Mouse (Mus musculus): ENCODE results near the gene B3galnt2. TPM values are rescaled to one million over a fixed set of nuclear protein-coding genes. Genes with fewer than 3 reads are reported as not detected.
"Not testable (repeated sequence)": the region's sequence is repeated elsewhere in the genome, so short reads cannot be mapped to it uniquely, and the experiment has no call there.

B3galnt2 gene
- total RNA-seq (2021), result 10 to 100 TPM; 19.8 to 22.2 TPM
- long read RNA-seq, experiment 1, transcript B3galnt2-201 (12 exons, 3,892 nt), result major isoform, 14 of 23 reads
- long read RNA-seq, experiment 1, partial matches to known transcripts, result 4 of 23 reads
- long read RNA-seq, experiment 1, other reads (novel, unspliced or antisense), result 5 of 23 reads
- long read RNA-seq, experiment 2, transcript B3galnt2-201 (12 exons, 3,892 nt), result major isoform, 37 of 73 reads
- long read RNA-seq, experiment 2, partial matches to known transcripts, result 11 of 73 reads
- long read RNA-seq, experiment 2, other reads (novel, unspliced or antisense), result 21 of 73 reads

DNA sequence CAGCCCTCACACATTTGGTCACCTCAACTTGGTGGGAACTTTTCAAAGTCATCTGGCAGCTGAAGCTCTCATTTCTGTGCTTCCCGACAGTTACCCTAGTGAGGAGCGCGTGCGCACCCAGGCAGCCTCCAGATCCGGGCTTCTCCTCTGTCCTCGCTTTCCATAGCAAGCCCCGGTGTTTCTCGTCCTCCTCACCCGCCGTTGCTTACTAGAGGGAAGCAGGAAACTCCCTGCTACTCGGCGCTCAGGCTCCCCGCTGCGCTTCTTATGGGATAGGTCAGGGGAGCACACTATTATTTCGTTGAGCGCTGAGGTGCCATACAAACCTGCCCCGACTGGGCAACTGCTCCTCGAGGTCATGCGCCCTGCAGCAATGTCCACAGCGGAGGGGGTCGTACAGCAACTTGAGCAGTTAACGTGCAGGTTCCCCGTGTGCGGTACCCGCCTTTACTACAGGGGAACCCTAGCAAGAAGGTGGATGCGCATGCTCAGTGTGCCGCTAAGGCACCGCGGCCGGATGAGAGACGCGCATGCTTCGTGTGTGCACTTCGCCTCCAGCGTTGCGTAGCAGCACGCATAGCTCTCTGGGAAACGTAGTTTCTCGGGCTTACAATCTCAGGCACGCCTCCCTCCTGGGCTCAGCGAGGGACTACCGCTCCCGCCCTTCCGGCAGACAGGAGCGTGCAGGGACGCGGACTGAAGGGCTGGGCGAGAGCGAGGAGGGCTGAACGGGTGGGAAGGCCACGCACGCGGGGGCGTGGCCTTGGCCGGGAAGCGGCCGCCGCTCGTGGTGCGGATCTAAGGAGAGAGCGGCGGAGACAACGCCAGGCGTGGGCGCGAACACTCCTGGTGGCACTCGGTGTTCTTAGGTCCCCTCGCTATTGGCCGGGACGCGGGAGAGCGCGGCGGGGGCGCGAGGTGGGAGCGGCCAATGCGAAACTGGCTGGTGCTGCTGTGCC, at the start of gene B3galnt2:
TSS of gene B3galnt2 (plus strand) at position 596 of the 959 bp plus-strand sequence.
- DNase-seq (ENCODE audit: low spot score in 2 of 2), result peak; percentile 83 to 85

DNA sequence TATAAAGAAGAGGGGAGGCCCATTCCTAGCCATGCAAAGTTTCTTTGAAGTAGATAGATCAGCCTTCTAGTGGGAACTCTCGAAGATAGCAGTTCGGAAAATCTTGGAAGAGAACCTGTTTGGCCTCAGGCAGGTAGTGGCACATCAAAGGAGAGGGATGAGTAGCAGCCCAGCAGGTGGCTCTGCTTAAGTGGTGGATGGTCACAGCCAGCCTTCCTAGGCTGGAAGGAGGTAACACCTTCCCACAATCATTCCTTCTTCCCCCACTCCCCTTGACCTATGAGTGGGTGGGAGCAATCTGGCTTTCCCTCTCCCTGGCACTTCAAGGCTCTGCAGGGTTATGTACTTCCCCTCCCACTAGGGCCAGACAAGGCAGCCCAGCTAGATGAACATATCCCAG, 42.9 kb upstream of the B3galnt2 start:
- no peak for DNase-seq (ENCODE audit: low spot score in 2 of 2)

GRCm38 (mm10) chr13:13919396-13919795, 34.9 kb upstream of the B3galnt2 start:
- no peak for DNase-seq (ENCODE audit: low spot score in 2 of 2)

GRCm38 (mm10) chr13:13922526-13922925, 31.7 kb upstream of the B3galnt2 start:
- no peak for DNase-seq (ENCODE audit: low spot score in 2 of 2)

- no peak for DNase-seq (ENCODE audit: low spot score in 2 of 2)
These were observed 24.3 kb upstream of the B3galnt2 start for GRCm38 (mm10) chr13:13929982-13930381.

DNA sequence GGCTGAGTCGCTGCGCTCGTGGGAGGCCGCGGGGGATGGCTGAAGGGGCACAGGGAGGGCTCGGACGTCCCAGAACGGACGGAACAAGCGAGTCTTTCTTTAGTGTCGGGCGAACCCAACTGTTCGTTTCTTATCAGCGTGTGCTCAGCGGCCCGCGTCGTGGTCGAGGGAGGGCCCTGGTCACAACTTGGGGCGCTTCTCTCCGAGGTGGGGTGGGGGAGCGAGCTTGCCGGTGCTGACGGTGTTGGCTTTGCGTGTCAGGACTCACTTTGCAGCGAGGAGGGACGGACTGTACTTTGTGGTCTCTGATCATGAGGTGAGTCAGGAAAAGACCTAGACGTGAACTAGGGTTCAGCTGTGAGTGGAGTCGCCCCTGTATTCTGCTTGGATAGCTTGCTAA, 662 bp downstream of the B3galnt2 start:
- peak in 1 of 2 experiments; percentile 51 for DNase-seq (ENCODE audit: low spot score in 2 of 2)

DNA sequence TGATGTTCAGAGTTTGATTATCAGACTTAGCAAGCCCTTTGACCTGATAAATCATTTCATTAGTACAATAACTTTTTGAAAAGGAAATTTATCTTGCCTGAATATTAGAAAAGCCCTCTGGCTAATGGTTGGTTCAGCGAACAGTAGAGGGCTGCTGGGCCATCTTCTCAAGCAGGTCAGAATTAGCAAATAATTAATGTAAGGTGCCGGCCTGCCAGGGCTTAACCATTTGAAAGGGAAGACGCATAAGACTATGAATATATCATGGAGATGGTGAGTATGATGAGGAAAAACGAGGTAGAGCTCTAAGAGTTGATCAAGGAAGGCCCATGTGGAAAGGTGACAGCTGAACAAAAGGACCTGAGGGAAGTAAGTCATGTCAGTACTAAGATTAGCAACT, 2.4 kb downstream of the B3galnt2 start:
- no peak for DNase-seq (ENCODE audit: low spot score in 2 of 2)

DNA sequence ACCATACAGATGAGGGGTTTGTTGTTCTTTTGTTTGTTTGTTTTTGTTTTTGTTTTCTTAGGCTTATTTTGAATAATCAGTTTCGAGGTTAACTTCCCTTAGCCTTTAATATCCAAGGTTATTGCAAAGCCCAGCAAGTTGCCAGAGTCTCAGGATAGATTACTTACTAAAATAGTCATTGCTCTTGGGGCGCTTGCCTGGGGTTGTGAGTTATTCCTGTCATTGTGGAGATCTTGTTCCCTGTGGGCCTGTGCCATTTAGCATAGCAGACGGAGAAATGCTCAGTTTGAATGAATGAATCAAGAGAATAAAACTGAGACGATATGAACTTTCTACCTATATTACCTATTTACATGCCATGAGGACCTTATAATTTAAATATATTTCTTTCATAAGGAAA, 5.9 kb downstream of the B3galnt2 start:
- no peak for DNase-seq (ENCODE audit: low spot score in 2 of 2)

- no peak for DNase-seq (ENCODE audit: low spot score in 2 of 2)
These were observed 6.8 kb downstream of the B3galnt2 start for GRCm38 (mm10) chr13:13961046-13961445.

GRCm38 (mm10) chr13:13965388-13965964, 11.2 kb downstream of the B3galnt2 start:
- DNase-seq (ENCODE audit: low spot score in 2 of 2), result no peak

GRCm38 (mm10) chr13:13966172-13966571, 11.9 kb downstream of the B3galnt2 start:
- no peak for DNase-seq (ENCODE audit: low spot score in 2 of 2)

DNA sequence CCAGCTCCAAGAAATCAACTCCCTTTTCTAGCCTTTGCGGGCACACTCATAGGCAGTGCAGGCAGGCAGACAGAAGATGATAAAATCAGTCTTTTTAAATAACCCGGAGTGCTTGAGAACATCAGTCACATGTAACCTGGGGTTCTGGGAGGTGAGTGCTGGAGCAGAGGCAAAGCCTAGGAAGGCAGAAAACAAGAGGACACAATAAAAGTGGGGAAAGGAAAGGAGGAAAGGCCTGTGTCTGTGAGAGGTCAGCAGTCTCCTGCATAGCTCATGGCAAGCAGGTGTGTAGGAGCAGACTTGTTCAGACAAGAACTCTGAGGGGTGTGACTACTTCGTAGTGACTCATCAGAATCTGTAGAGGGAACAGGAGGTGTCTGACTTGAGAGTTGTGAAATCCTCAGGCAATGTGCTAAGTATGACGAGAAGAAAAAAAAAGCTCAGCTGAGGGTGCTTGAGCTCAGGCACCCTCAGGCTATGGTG, 14.4 kb downstream of the B3galnt2 start:
- no peak for DNase-seq (ENCODE audit: low spot score in 2 of 2)

- DNase-seq (ENCODE audit: low spot score in 2 of 2), result no peak
These were observed 15.5 kb downstream of the B3galnt2 start for GRCm38 (mm10) chr13:13969796-13970195.

DNA sequence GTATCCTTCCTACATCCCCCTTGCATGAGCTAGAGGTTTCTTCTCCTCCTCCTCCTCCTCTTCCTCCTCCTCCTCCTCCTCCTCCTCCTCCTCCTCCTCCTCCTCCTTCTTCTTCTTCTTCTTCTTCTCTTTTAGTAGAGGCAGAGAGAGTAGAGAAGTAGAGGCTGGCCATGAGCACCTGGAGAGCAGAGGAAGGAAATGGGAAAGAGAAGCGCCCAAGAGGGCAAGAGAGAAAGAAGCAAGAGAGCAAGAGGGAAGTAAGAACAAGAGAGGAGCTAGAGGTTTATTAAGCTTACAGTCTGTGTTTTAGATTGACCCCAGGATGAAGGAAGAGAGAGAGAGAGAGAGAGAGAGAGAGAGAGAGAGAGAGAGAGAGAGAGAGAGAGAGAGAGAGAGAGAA, 27.6 kb downstream of the B3galnt2 start:
- not testable (repeated sequence) for DNase-seq (ENCODE audit: low spot score in 2 of 2)

DNA sequence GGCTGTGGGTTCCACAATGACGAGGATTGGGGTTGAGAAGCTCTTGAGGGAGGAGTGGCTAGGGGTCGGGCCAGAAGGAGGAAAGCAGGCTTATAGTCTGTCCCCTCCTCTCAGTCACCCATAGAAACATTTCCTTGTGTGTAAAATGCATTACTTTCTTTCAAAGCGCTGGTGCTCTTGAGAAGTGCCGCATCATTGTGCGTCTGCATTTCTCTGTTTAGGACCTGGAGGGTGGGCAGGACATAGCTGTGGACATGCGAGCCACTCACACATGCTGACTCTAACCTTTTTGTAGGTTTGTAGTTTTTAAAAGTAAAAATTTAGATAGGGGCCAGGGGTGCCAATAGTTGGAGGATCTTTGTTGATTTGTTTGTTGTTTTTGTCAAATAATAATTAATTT, 29.3 kb downstream of the B3galnt2 start:
- no peak for DNase-seq (ENCODE audit: low spot score in 2 of 2)

GRCm38 (mm10) chr13:13989135-13989534, 34.9 kb downstream of the B3galnt2 start:
- DNase-seq (ENCODE audit: low spot score in 2 of 2), result no peak

GRCm38 (mm10) chr13:13990391-13990790, 36.1 kb downstream of the B3galnt2 start:
- DNase-seq (ENCODE audit: low spot score in 2 of 2), result no peak

DNA sequence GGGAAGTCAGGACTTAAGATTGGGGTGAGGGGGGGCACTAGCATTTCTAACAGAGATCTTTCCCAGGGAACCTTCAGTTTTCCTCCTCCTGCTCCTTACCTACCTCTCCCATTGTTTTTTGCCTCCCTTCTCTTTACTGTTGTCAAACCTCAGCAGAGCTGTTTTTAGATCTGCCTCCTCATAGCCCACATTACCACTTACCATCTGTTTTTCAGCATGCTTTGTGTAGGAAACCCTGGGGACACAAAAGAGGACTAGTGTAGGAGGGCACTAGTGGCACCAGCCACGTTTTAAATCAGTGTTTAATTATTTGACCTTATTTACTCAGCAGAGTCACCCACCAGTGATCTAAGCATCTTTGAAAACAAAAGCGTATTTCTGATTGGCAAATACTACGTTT, 38.8 kb downstream of the B3galnt2 start:
- no peak for DNase-seq (ENCODE audit: low spot score in 2 of 2)

DNA sequence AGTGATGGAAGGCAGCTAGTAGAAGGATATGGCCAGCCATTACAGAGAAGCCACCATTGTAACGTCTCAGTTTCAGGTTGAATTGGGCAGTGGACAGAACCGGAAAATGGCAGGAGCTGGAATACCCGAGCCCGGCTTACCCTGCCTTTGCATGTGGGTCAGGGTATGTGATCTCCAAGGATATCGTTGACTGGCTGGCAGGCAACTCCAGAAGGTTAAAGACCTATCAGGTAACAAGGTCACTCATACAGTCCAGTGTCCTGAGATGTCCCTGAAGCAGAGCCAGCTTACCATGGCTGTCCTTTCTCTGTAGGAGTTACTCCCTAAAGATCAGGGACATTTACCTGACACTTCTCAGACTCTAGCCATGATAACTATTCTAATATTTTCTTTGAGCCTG, 40.8 kb downstream of the B3galnt2 start:
- no peak for DNase-seq (ENCODE audit: low spot score in 2 of 2)

- DNase-seq (ENCODE audit: low spot score in 2 of 2), result no peak
These were observed 43.2 kb downstream of the B3galnt2 start for GRCm38 (mm10) chr13:13997476-13997875.

- no peak for DNase-seq (ENCODE audit: low spot score in 2 of 2)
These were observed 48.4 kb downstream of the B3galnt2 start for GRCm38 (mm10) chr13:14002706-14003105.

DNA sequence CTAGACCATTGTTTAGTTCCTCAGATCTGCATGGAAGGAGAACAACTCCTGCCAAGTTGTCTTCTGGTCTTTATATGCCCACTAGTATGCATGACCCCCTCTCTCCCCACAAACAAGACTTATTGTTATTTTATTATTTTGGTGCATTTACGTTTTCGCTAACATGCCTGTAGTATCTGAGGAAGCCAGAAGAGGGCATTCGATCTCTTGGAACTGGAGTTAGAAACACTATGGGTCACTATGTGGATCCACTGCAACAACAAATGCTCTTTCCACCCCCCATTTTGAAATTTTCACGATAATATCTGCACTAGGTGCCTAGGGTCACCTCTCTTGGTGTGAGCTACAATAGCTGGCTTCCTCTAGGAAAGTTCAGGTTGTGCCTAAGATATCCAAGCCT, 49.8 kb downstream of the B3galnt2 start:
- DNase-seq (ENCODE audit: low spot score in 2 of 2), result no peak
